Mouse (Mus musculus) liver, postnatal 0 days (tissue): Measurements from ENCODE around the gene Gm14419.
"Not testable (repeated sequence)": the region's sequence is repeated elsewhere in the genome, so short reads cannot be mapped to it uniquely, and the experiment has no call there.

Source experiments
- CTCF ChIP-seq: sonication (generic); IDR thresholded peaks from 2 replicates; pipeline ENCODE4 v1.5.1; 2016; ENCODE audit warnings: antibody characterized with exemption, low read depth
- EP300 ChIP-seq: IDR thresholded peaks from 2 replicates; pipeline ENCODE4 v1.6.1; 2016; ENCODE audit warnings: antibody characterized with exemption, low read depth, mild to moderate bottlenecking

GRCm38 (mm10) chr2:177000656-177001055, at the start of gene Gm14419:
- TF ChIP-seq CTCF, EP300: not testable (repeated sequence)
